In the genomic region with DNA sequence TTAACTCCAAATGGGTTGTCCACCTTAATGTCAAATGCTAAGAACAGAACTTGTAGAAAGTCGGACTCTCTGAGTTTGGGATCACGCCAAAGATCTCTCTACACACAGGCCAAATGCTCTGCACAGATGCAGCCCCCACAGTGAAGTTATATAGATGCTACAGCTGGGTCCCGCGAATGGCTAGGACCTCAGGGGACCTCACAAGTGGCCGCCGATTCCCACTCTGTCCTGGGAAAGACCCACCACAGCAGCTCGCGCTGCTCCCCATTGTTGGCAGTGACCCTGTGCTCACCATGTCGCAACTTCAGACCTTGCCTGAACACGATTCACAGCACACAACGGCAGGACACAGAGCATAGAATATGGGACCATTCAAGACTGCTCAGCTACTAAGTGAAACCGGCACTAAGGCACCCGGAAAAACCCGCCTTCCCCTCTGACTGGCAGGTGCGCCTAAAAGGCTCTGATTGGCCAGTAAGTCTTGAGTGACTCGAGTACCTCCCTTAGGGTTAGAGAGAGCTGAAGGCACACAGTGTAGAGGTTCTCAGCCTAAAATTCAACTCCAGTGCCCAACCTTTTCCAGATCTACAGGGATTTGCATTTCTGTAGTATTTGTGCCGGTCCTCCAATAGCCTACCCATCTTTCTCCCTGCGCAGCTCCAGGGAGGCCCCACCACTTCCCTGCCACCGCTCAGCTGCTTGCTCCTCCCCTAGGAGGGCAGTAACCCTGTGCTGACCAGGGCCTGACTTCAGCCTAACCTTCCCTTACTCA, we compare ENCODE assay signal across 1 mouse cellular context.
TF ChIP-seq lines count a peak whose summit lies in the region.

No protein-coding gene starts in this region.

TF ChIP-seq in ES-E14, 5 proteins besides CTCF, POLR2A, EP300 and RAD21:
- no peak for TF ChIP-seq ZC3H11A (IDR thresholded peaks at IDR 0.05; ENCODE audit: borderline replicate concordance, low read depth, low read length)
- 0 out of 2 replicates have a peak, but pooled peaks have one; percentile 28 for TF ChIP-seq CHD2 (IDR thresholded peaks at IDR 0.05; ENCODE audit: low read depth, low read length)
